Mouse (Mus musculus): ENCODE data around the gene Saa4. TPM values are rescaled to one million over a fixed set of nuclear protein-coding genes. Genes with fewer than 3 reads are reported as not detected.

Saa4 gene
- not detected for polyA plus RNA-seq (2017; shearing (Covaris generic))

GRCm38 (mm10) chr7:46732458-46732857 lies at the start of gene Saa4:
Saa4 (minus strand) TSS chr7:46732603.

GRCm38 (mm10) chr7:46751490-46751889 lies 19.1 kb upstream of the Saa4 start, which contains the start of gene Saa2:
Saa2 (plus strand) TSS chr7:46751790.

GRCm38 (mm10) chr7:46742880-46743279 lies 10.5 kb upstream of the Saa4 start, which contains the start of gene Saa1:
Saa1 (minus strand) TSS chr7:46742980.

GRCm38 (mm10) chr7:46715600-46715999 lies 16.8 kb downstream of the Saa4 start, which contains the start of gene Saa3:
Saa3 (minus strand) TSS chr7:46715700.

GRCm38 (mm10) chr7:46710390-46710844 lies 22.0 kb downstream of the Saa4 start, which contains the start of gene Saal1:
Saal1 (minus strand) TSS chr7:46710680.

Other genes with a start within 250 kb of the Saa4 start
- gene Sergef, start 92.8 kb downstream of the Saa4 start, polyA plus RNA-seq (2017; shearing (Covaris generic)): 10 to 100 TPM; 22.1 to 26.8 TPM
- gene Tph1, start 60.1 kb downstream of the Saa4 start, polyA plus RNA-seq (2017; shearing (Covaris generic)): under 1 TPM in 1 of 2 experiments, not detected in 1; 0.06 TPM
- gene Saal1, start 21.9 kb downstream of the Saa4 start, polyA plus RNA-seq (2017; shearing (Covaris generic)): 10 to 100 TPM; 13.3 to 22.1 TPM
- gene Saa3, start 16.9 kb downstream of the Saa4 start, polyA plus RNA-seq (2017; shearing (Covaris generic)): not detected
- gene Saa1, start 10.4 kb upstream of the Saa4 start, polyA plus RNA-seq (2017; shearing (Covaris generic)): 1 to 10 TPM in 1 of 2 experiments, not detected in 1; 1.7 TPM
- under 1 TPM; 0.75 TPM for gene Saa2, start 19.2 kb upstream of the Saa4 start, polyA plus RNA-seq (2017; shearing (Covaris generic))
- gene Hps5, start 63.5 kb upstream of the Saa4 start, polyA plus RNA-seq (2017; shearing (Covaris generic)): 10 to 100 TPM; 34.6 TPM
- 10 to 100 TPM; 49.4 to 58.2 TPM for gene Gtf2h1, start 63.5 kb upstream of the Saa4 start, polyA plus RNA-seq (2017; shearing (Covaris generic))
- 1,000 to 10,000 TPM in 1 of 2 experiments, 100 to 1,000 TPM in 1; 964 to 1,128 TPM for gene Ldha, start 108.9 kb upstream of the Saa4 start, polyA plus RNA-seq (2017; shearing (Covaris generic))
- not detected for gene Ldhc, start 128.6 kb upstream of the Saa4 start, polyA plus RNA-seq (2017; shearing (Covaris generic))
- gene Tsg101, start 187.4 kb upstream of the Saa4 start, polyA plus RNA-seq (2017; shearing (Covaris generic)): 100 to 1,000 TPM; 114 to 143 TPM
- 1 to 10 TPM; 5.2 to 6.3 TPM for gene Uevld, start 225.9 kb upstream of the Saa4 start, polyA plus RNA-seq (2017; shearing (Covaris generic))

All from inflammation-experienced regulatory T-cells (primary cell).